Mouse (Mus musculus): Measurements from ENCODE around the gene Tmem120b.

The Tmem120b gene

DNA sequence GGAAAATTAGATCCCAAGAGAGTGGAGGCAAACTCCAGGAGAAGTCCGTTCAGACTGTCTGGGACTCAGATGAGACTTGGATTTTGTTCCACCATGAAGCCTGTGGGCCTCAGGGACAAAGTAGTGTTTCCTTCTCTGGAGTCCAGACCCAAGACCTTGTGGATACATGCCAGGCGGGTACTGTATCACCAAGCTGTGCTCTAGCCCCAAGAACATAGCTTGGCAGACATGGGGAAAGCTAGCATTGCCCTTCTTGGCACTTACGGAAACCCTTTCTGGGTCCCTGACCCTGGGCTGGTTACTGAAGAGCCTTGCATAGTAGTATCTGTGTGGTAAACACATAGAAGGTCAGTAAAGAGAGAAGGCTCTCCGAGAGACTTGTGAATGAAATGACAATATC, 91.2 kb downstream of the Tmem120b start:
- no peak for DNase-seq (ENCODE audit: low spot score)

DNA sequence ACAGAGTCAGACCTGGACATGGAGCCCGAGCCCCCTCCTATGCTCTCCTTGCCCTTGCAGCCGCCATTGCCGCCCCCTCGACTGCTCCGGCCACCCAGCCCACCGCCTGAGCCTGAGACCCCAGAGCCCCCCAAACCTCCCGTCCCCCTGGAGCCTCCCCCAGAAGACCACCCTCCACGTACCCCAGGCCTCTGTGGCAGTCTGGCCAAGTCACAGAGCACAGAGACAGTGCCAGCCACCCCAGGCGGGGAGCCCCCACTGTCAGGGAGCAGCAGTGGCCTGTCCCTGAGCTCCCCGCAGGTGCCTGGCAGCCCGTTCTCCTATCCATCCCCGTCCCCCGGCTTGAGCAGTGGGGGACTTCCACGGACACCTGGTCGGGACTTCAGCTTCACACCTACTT, 91.7 kb downstream of the Tmem120b start:
- no peak for DNase-seq (ENCODE audit: low spot score)

DNA sequence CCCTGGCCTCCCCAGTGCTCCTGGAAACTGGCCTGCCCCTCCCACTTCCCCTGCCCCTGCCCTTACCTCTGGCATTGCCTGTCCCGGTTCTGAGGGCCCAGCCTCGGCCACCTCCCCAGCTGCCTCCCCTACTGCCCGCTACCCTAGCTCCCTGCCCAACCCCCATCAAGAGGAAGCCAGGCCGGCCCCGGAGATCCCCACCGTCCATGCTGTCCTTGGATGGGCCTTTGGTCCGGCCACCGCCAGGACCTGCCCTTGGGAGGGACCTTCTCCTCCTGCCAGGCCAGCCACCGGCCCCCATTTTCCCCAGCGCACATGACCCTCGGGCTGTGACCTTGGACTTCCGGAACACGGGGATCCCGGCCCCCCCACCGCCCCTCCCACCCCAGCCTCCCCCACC, 92.1 kb downstream of the Tmem120b start:
- DNase-seq (ENCODE audit: low spot score): no peak

DNA sequence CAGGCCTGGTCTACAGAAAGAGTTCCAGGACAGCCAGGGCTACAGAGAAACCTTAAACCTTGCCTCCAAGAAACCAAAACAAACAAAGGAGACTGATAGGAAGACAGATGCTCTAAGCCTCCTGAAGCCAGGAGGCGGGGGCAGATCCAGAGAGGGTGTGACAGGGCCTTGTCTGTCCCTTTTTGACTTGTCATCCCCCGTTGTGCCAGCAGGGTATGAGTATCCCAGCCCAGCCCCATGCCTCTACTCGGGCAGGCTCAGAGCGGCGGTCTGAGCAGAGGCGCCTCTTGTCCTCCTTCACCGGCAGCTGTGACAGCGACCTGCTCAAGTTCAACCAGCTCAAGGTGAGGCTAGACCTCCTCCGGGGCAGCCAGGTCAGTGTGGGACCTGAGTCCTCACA, 94.7 kb downstream of the Tmem120b start:
- no peak for DNase-seq (ENCODE audit: low spot score)

DNA sequence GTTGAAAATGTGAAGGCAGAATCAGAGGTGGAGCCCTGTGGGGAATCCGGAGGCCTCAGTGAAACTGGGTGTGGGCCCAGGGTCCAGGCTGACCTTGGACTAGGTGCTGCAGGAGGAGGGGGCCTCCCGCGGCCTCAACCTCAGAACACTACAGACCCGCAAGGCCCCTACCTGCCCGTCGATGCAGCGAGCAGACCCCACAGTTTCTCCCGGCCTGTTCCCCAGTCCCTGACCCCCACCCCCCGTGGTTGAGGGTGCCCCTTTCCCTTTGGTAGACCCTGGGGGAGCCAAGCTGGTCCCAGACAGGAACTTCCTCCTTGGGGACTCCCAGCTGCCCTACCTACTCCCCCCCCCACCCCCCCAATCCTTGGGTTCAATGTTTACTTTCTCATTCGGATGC, 98.2 kb downstream of the Tmem120b start:
- no peak for DNase-seq (ENCODE audit: low spot score)

All from lung, postnatal 25 days (tissue).